Mouse (Mus musculus): ENCODE measurements around the gene Tmem9.

DNA sequence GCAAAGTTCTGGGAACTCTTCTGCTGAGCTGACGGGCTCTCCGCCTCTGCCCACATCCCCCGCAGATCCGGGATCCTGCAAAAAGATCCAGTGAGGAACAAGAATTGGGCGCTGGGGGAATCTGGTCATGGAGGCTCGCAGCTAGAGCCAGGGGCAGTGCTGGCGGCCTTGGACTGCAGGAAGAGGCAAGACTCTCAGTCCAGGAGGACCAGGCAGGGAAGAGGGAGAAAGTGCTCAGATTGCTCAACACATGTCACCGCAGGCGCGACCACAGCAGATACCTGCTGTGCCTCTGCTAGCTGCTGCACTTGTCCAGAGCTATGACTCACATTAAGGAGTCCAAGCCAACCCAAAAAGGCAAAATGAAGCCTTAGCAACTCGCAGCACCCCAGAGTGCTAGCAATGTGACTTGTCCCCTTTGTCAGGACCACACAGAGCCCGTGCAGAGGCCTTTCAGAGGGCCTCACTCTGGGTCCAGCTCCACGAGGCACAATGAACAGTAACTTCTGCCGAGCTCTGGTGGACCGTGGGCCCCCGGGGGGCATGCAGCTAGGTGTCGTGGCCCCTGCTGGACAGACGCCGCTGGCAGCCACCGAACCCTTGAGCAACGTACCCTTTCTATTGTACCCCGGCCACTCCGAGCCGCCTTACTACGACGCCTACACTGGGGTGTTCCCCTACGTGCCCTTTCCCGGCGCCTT, 42.5 kb downstream of the Tmem9 start, which contains the start of gene Ascl5:
- no peak for TF ChIP-seq CTCF (IDR thresholded peaks at IDR 0.05; ENCODE audit: control insufficient read depth, insufficient read depth, insufficient read length)
- TF ChIP-seq USF1 (IDR thresholded peaks at IDR 0.05; ENCODE audit: low read depth): no peak
- TF ChIP-seq MAX (IDR thresholded peaks at IDR 0.05): peak; percentile 16
- TF ChIP-seq MYOG (IDR thresholded peaks at IDR 0.05; ENCODE audit: control insufficient read depth, extremely low read depth, insufficient read length): no peak
- peak; percentile 90 for TF ChIP-seq CEBPB (IDR thresholded peaks at IDR 0.05; ENCODE audit: low read depth)
- peak; percentile 60 for TF ChIP-seq MYOD1 (IDR thresholded peaks at IDR 0.05; ENCODE audit: control insufficient read depth, insufficient read length, low read depth)
